Mouse (Mus musculus): Measurements from ENCODE around the gene Hectd1.

Gene Hectd1

GRCm38 (mm10) chr12:51829290-51830076, at the start of gene Hectd1:
TSS of gene Hectd1 (minus strand) at chr12:51829536.
- DNase-seq (ENCODE audit: low spot score), result peak; percentile 85

- DNase-seq (ENCODE audit: low spot score), result peak; percentile 57
These were observed 42.3 kb upstream of the Hectd1 start for GRCm38 (mm10) chr12:51871446-51872144.

- no peak for DNase-seq (ENCODE audit: low spot score)
These were observed 40.2 kb upstream of the Hectd1 start for GRCm38 (mm10) chr12:51869511-51869910.

- DNase-seq (ENCODE audit: low spot score), result no peak
These were observed 37.7 kb upstream of the Hectd1 start for GRCm38 (mm10) chr12:51867076-51867475.

GRCm38 (mm10) chr12:51866226-51866910, 37.0 kb upstream of the Hectd1 start:
- peak; percentile 88 for DNase-seq (ENCODE audit: low spot score)

- peak; percentile 88 for DNase-seq (ENCODE audit: low spot score)
These were observed 36.4 kb upstream of the Hectd1 start for GRCm38 (mm10) chr12:51865790-51866179.

- DNase-seq (ENCODE audit: low spot score), result peak; percentile 30
These were observed 35.9 kb upstream of the Hectd1 start for GRCm38 (mm10) chr12:51865061-51865789.

GRCm38 (mm10) chr12:51863116-51864002, 34.0 kb upstream of the Hectd1 start:
- peak; percentile 27 for DNase-seq (ENCODE audit: low spot score)

GRCm38 (mm10) chr12:51858134-51859028, 29.0 kb upstream of the Hectd1 start:
- no peak for DNase-seq (ENCODE audit: low spot score)

- DNase-seq (ENCODE audit: low spot score), result no peak
These were observed 27.5 kb upstream of the Hectd1 start for GRCm38 (mm10) chr12:51856768-51857295.

- DNase-seq (ENCODE audit: low spot score), result no peak
These were observed 26.5 kb upstream of the Hectd1 start for GRCm38 (mm10) chr12:51855872-51856271.

GRCm38 (mm10) chr12:51855453-51855852, 26.1 kb upstream of the Hectd1 start:
- no peak for DNase-seq (ENCODE audit: low spot score)

- DNase-seq (ENCODE audit: low spot score), result no peak
These were observed 22.3 kb upstream of the Hectd1 start for GRCm38 (mm10) chr12:51851617-51852016.

- no peak for DNase-seq (ENCODE audit: low spot score)
These were observed 21.8 kb upstream of the Hectd1 start for GRCm38 (mm10) chr12:51851155-51851554.

- no peak for DNase-seq (ENCODE audit: low spot score)
These were observed 21.0 kb upstream of the Hectd1 start for GRCm38 (mm10) chr12:51850339-51850738.

- no peak for DNase-seq (ENCODE audit: low spot score)
These were observed 20.6 kb upstream of the Hectd1 start for GRCm38 (mm10) chr12:51849902-51850301.

GRCm38 (mm10) chr12:51847953-51848680, 18.8 kb upstream of the Hectd1 start:
- peak; percentile 41 for DNase-seq (ENCODE audit: low spot score)

GRCm38 (mm10) chr12:51845261-51845660, 15.9 kb upstream of the Hectd1 start:
- no peak for DNase-seq (ENCODE audit: low spot score)

- DNase-seq (ENCODE audit: low spot score), result peak; percentile 72
These were observed 15.5 kb upstream of the Hectd1 start for GRCm38 (mm10) chr12:51844771-51845256.

All from T-cell, adult 2 months (primary cell).